ENCODE assay signal across 8 mouse cellular contexts in genomic region chr9:43106426-43107186, GRCm38 (mm10). TPM values are rescaled to one million over a fixed set of nuclear protein-coding genes. Genes with fewer than 3 reads are reported as not detected.
A peak's percentile ranks its signal among the peaks of the same experiment; 100 is the strongest.
DNase-seq lines count a peak whose midpoint lies in the region; ATAC-seq and TF ChIP-seq lines count a peak whose summit lies in the region.

No protein-coding gene starts in this region.

- H3K9ac ChIP-seq in MEL (ENCODE audit: control insufficient read depth, low read depth, low read length, poor library complexity, severe bottlenecking), result peak overlapping the region; percentile 92
- peak overlapping the region; percentile 90 for H3K9ac ChIP-seq in hindbrain, embryonic 11.5 days (ENCODE audit: low read depth, low read length)
- peak overlapping the region; percentile 81 for H3K9ac ChIP-seq in liver, adult 2 months (ENCODE audit: low read depth, low read length)

- WGBS in hindbrain, embryonic 11.5 days, result 25% methylated on average over 22 of the region's 22 CpGs
- WGBS in liver, adult 2 months, result 2% methylated on average over 22 of the region's 22 CpGs

- H3K27me3 ChIP-seq in MEL (ENCODE audit: control insufficient read depth in 1 of 2, insufficient read depth in 2 of 2, low read length in 2 of 2), result no peaks in the 10 kb centered on the region
- no peaks in the 10 kb centered on the region for H3K27me3 ChIP-seq in hindbrain, embryonic 11.5 days (ENCODE audit: control insufficient read depth, insufficient read depth, low read length)
- H3K27me3 ChIP-seq in liver, adult 2 months (ENCODE audit: control insufficient read depth, insufficient read depth, low read length), result no peaks in the 10 kb centered on the region

- peak overlapping the region; percentile 88 for H3K4me2 ChIP-seq in hindbrain, embryonic 11.5 days (replicated peaks; ENCODE audit: low read depth, low read length)

- no peak for TF ChIP-seq POLR2A in MEL (IDR thresholded peaks at IDR 0.05; ENCODE audit: control insufficient read depth in 1 of 2, insufficient read depth in 1 of 2, low read depth in 1 of 2, low read length in 2 of 2, poor library complexity in 1 of 2)
- TF ChIP-seq POLR2A in liver, adult 2 months (IDR thresholded peaks at IDR 0.05; ENCODE audit: extremely low read depth, insufficient read depth, low read length), result no peak

- H3K9me3 ChIP-seq in MEL (replicated peaks; ENCODE audit: insufficient read depth, low read length), result no peaks in the 10 kb centered on the region
- no peaks in the 10 kb centered on the region for H3K9me3 ChIP-seq in hindbrain, embryonic 11.5 days (ENCODE audit: control insufficient read depth, low read length)

- no peak for TF ChIP-seq RAD21 in MEL (IDR thresholded peaks at IDR 0.05; ENCODE audit: low read depth, low read length)

- peak; percentile 13; the same call in 1 of the 2 replicates for ATAC-seq in erythroblast, adult 5-6 weeks (replicated peaks; ENCODE audit: low FRiP score, poor library complexity, severe bottlenecking)
- peak; percentile 23; the same call in 1 of the 2 replicates for ATAC-seq in hindbrain, embryonic 11.5 days (ENCODE audit: low FRiP score)

- H3K79me2 ChIP-seq in MEL (ENCODE audit: control insufficient read depth, insufficient read depth, low read length, poor library complexity), result peaks cover 26% of the 10 kb centered on the region
- H3K79me2 ChIP-seq in liver, adult 2 months (ENCODE audit: control insufficient read depth, insufficient read depth, low read length), result peaks cover 14% of the 10 kb centered on the region

- peak overlapping the region; percentile 86 for H3K27ac ChIP-seq in MEL (ENCODE audit: control insufficient read depth, low read depth, low read length)
- H3K27ac ChIP-seq in hindbrain, embryonic 11.5 days (ENCODE audit: low read depth, low read length), result peak overlapping the region; percentile 88; the same call in 1 of the 2 replicates
- peak overlapping the region; percentile 88 for H3K27ac ChIP-seq in liver, adult 2 months (replicated peaks; ENCODE audit: insufficient read depth, low read depth, low read length)

- DNase-seq in adrenal gland, postnatal 10 days, result peak; percentile 62
- DNase-seq in adrenal gland, adult (ENCODE audit: inconsistent age in 2 of 2, low spot score in 1 of 2), result no peak
- no peak for DNase-seq in MEL (ENCODE audit: low read depth, low spot score)
- peak; percentile 19 for DNase-seq in hindbrain, embryonic 11.5 days (ENCODE audit: low spot score)
- DNase-seq in liver, adult 2 months (ENCODE audit: extremely low read depth, low read depth, low spot score), result peak; percentile 74
- DNase-seq in naive thymus-derived CD4-positive, alpha-beta T cell, adult 2 months (ENCODE audit: low read depth), result peak; percentile 56
- no peak for DNase-seq in right cerebral cortex, postnatal 25 days

- H3K4me3 ChIP-seq in MEL (ENCODE audit: control insufficient read depth in 1 of 2, insufficient read depth in 1 of 2, low read depth in 2 of 2, low read length in 2 of 2), result peak overlapping the region; percentile 82 to 86
- peak overlapping the region; percentile 91 for H3K4me3 ChIP-seq in hindbrain, embryonic 11.5 days (ENCODE audit: low read depth, low read length)
- peak overlapping the region; percentile 75 for H3K4me3 ChIP-seq in liver, adult 2 months (ENCODE audit: insufficient read depth, low read depth, low read length)

- TF ChIP-seq CTCF in MEL (IDR thresholded peaks at IDR 0.05 in 2 of 3, conservative IDR thresholded peaks at IDR 0.05 in 1 of 3; ENCODE audit: control insufficient read depth in 1 of 3, insufficient read depth in 1 of 3, low read depth in 2 of 3, low read length in 3 of 3, poor library complexity in 1 of 3, severe bottlenecking in 1 of 3), result no peak
- TF ChIP-seq CTCF in liver, adult 2 months (IDR thresholded peaks at IDR 0.05; ENCODE audit: low read depth, low read length), result no peak

- H3K4me1 ChIP-seq in MEL (ENCODE audit: control insufficient read depth in 1 of 2, insufficient read depth in 2 of 2, low read length in 2 of 2), result peaks cover 9 to 26% of the 10 kb centered on the region in 2 experiments
- H3K4me1 ChIP-seq in hindbrain, embryonic 11.5 days (replicated peaks; ENCODE audit: control insufficient read depth, insufficient read depth, low read length), result peaks cover 6% of the 10 kb centered on the region; the same call in 1 of the 2 replicates
- H3K4me1 ChIP-seq in liver, adult 2 months (ENCODE audit: control insufficient read depth, insufficient read depth, low read length), result peaks cover 18% of the 10 kb centered on the region

- TF ChIP-seq EP300 in MEL (IDR thresholded peaks at IDR 0.05; ENCODE audit: low read depth in 1 of 2, low read length in 2 of 2), result no peak

- H3K36me3 ChIP-seq in MEL (ENCODE audit: control insufficient read depth in 1 of 2, insufficient read depth in 2 of 2, low read length in 2 of 2), result peaks cover 0 to 31% of the 10 kb centered on the region in 2 experiments; a peak in 2 of 4 replicates
- H3K36me3 ChIP-seq in hindbrain, embryonic 11.5 days (ENCODE audit: control insufficient read depth, insufficient read depth, low read length), result no peaks in the 10 kb centered on the region
- no peaks in the 10 kb centered on the region for H3K36me3 ChIP-seq in liver, adult 2 months (ENCODE audit: control insufficient read depth, insufficient read depth, low read length)

TF ChIP-seq in MEL, 35 proteins besides CTCF, POLR2A, EP300 and RAD21:
- TF ChIP-seq POLR2AphosphoS2 (IDR thresholded peaks at IDR 0.05; ENCODE audit: low read length) (no peak), HCFC1 (IDR thresholded peaks at IDR 0.05; ENCODE audit: low read depth, low read length) (no peak), MXI1 (IDR thresholded peaks at IDR 0.05; ENCODE audit: low read depth, low read length) (peak; percentile 29; the same call in 1 of the 2 replicates), SIN3A (IDR thresholded peaks at IDR 0.05; ENCODE audit: low read length) (no peak; the same call in 1 of the 2 replicates), SMC3 (IDR thresholded peaks at IDR 0.05; ENCODE audit: low read depth, low read length) (no peak), KAT2A (conservative IDR thresholded peaks at IDR 0.05; ENCODE audit: low read depth, low read length) (no peak), TBP (IDR thresholded peaks at IDR 0.05; ENCODE audit: low read depth, low read length) (no peak), NRF1 (IDR thresholded peaks at IDR 0.05; ENCODE audit: insufficient read depth, low read depth, low read length, poor library complexity, severe bottlenecking) (0 out of 2 replicates have a peak, but pooled peaks have one; percentile 21), NELFE (IDR thresholded peaks at IDR 0.05; ENCODE audit: low read depth, low read length) (no peak), MAX (IDR thresholded peaks at IDR 0.05; ENCODE audit: low read length) (no peak; the same call in 1 of the 2 replicates), RCOR1 (IDR thresholded peaks at IDR 0.05; ENCODE audit: low read depth, low read length) (peak; percentile 41; the same call in 1 of the 2 replicates), MYC (IDR thresholded peaks at IDR 0.05; ENCODE audit: low read depth, low read length) (0 out of 2 replicates have a peak, but pooled peaks have one; percentile 50), ZMIZ1 (IDR thresholded peaks at IDR 0.05; ENCODE audit: low read depth, low read length) (no peak), GATA1 (IDR thresholded peaks at IDR 0.05; ENCODE audit: low read depth, low read length) (no peak), MYB (IDR thresholded peaks at IDR 0.05; ENCODE audit: low read depth, low read length) (no peak), BHLHE40 (IDR thresholded peaks at IDR 0.05; ENCODE audit: borderline replicate concordance, low read depth, low read length) (no peak), MAFK (IDR thresholded peaks at IDR 0.05; ENCODE audit: borderline replicate concordance, low read depth, low read length) (no peak), E2F4 (IDR thresholded peaks at IDR 0.05; ENCODE audit: borderline replicate concordance, low read depth, low read length) (no peak), ELF1 (IDR thresholded peaks at IDR 0.05; ENCODE audit: low read depth, low read length) (no peak), JUND (IDR thresholded peaks at IDR 0.05; ENCODE audit: low read depth, low read length) (no peak), MAZ (IDR thresholded peaks at IDR 0.05; ENCODE audit: low read depth, low read length) (no peak)

RNA-seq across cellular contexts. Expression of gene Arhgef12, which starts 0.4 kb away (rescaled TPM):
- total RNA-seq in adrenal gland, postnatal 10 days (2021), result 100 to 1,000 TPM; 104 to 112 TPM
- 11.8 and 14.8 TPM in 2 replicates for total RNA-seq in MEL (2012; rRNA removed)
- 10 to 100 TPM; 14.7 to 33.5 TPM for polyA plus RNA-seq in MEL (2012; ENCODE audit: insufficient read depth in 1 of 2, insufficient read length in 2 of 2, low read depth in 1 of 2, low replicate concordance in 2 of 2, missing spikeins in 1 of 2)
- total RNA-seq in erythroblast, adult 5-6 weeks (2015; ENCODE audit: low replicate concordance), result 165 and 220 TPM in 2 replicates
- total RNA-seq in erythroblast, adult 5-6 weeks (2017; ENCODE audit: low replicate concordance), result 344 and 355 TPM in 2 replicates
- 11.6 and 22.5 TPM in 2 replicates for polyA plus RNA-seq in hindbrain, embryonic 11.5 days (2014; fragmentation: Nextera tagmentation; extraction: Ambion mirVana)
- 62.3 and 77.7 TPM in 2 replicates for total RNA-seq in liver, adult 2 months (2014; rRNA removed)
- 20.8 and 22.9 TPM in 2 replicates for polyA plus RNA-seq in liver, adult 2 months (2012; rRNA removed)

RNA-seq across cellular contexts. Expression of gene Tmem136, which starts 9.8 kb away (rescaled TPM):
- total RNA-seq in adrenal gland, postnatal 10 days (2021), result 1 to 10 TPM; 3.9 to 4.1 TPM
- total RNA-seq in MEL (2012; rRNA removed), result 0.42 and 0.62 TPM in 2 replicates
- 1 to 10 TPM in 1 of 2 experiments, not detected in 1; 2.0 TPM for polyA plus RNA-seq in MEL (2012; ENCODE audit: insufficient read depth in 1 of 2, insufficient read length in 2 of 2, low read depth in 1 of 2, low replicate concordance in 2 of 2, missing spikeins in 1 of 2)
- 0.38 and 5.6 TPM in 2 replicates for total RNA-seq in erythroblast, adult 5-6 weeks (2015; ENCODE audit: low replicate concordance)
- total RNA-seq in erythroblast, adult 5-6 weeks (2017; ENCODE audit: low replicate concordance), result 1.9 and 3.1 TPM in 2 replicates
- 16.9 and 19.2 TPM in 2 replicates for polyA plus RNA-seq in hindbrain, embryonic 11.5 days (2014; fragmentation: Nextera tagmentation; extraction: Ambion mirVana)
- total RNA-seq in liver, adult 2 months (2014; rRNA removed), result 0.34 and 0.37 TPM in 2 replicates
- 0.17 and 0.32 TPM in 2 replicates for polyA plus RNA-seq in liver, adult 2 months (2012; rRNA removed)

Comparison
In these comparisons a context has a peak if more than half of its experiments do, and no peak if none do; other contexts are left out.
1. DNase-seq: peak in adrenal gland, postnatal 10 days (single experiment), hindbrain, embryonic 11.5 days (single experiment), liver, adult 2 months (single experiment) and naive thymus-derived CD4-positive, alpha-beta T cell, adult 2 months (single experiment); none in adrenal gland, adult (0 of 2), MEL (single experiment) and right cerebral cortex, postnatal 25 days (single experiment).
2. Peak in every context shown above with its lines, with median percentiles within 50 percentile points of each other: H3K27ac ChIP-seq, H3K4me3 ChIP-seq and H3K9ac ChIP-seq.